In the genomic region with DNA sequence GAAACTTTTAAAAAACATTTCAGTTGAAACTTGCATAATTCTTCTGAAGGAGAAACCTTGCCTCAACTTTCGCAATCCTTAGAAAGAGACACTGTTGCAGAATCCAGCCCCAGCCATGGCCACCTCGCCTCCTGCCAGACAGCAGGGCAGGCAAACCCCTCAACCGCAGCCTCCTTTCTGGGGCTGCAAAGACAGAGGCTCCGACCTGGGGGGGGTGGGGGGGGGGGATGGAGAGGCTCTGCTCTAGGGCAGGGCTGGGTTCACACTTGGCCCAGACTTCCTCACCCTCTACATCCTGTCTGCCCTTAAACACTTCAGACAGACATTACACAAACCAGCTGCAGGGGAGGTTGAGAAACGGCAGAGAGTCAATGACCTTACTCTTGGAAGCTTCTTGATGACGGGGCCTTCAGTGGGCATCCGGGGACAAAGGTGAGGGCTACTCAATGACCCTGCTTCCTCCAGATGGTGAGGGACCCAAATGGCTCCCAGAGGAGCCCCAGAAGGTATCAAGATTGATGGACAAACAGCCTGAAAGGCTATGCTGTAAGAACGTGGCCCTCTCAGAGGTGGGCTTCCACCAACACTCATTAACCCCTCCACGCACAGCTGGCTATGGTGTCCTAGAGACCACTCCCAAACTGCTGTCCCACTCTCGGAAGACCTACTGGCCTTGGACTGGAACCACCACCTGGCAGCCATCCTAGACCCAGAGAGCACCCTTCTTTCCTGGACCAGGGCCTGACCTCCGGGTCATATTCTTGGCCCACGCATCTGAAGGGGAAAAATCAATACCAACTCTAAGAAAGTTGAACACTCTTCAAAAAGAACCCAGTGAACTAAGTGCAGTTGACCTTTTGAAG, we compare ENCODE assay signal across 8 mouse cellular contexts. TPM values are rescaled to one million over a fixed set of nuclear protein-coding genes. Genes with fewer than 3 reads are reported as not detected.
DNase-seq lines count a peak whose midpoint lies in the region; ATAC-seq and TF ChIP-seq lines count a peak whose summit lies in the region.

No protein-coding gene starts in this region.

- TF ChIP-seq EP300 in liver, postnatal 0 days (IDR thresholded peaks at IDR 0.05; ENCODE audit: low read depth): no peak

- intact Hi-C loops in heart, postnatal 10 days (cut with DNase I): loop anchor here (5.0 kb wide), 1 partner anchor 40 kb away; no protein-coding TSS in a partner anchor

- H3K4me1 ChIP-seq in liver, postnatal 0 days (ENCODE audit: insufficient read depth): peaks cover 76% of the 10 kb centered on the region
- H3K4me1 ChIP-seq in neural tube, embryonic 13.5 days (replicated peaks): peaks cover 95% of the 10 kb centered on the region

- no peak overlapping the region for H3K4me3 ChIP-seq in liver, postnatal 0 days (ENCODE audit: low read depth, low read length)
- 0 out of 2 replicates have a peak overlapping the region, but pooled peaks have one; percentile 5 for H3K4me3 ChIP-seq in neural tube, embryonic 13.5 days

- peak overlapping the region; percentile 41 for H3K27ac ChIP-seq in liver, postnatal 0 days (ENCODE audit: low read depth)
- peak overlapping the region; percentile 74; the same call in 1 of the 2 replicates for H3K27ac ChIP-seq in neural tube, embryonic 13.5 days (replicated peaks)

- H3K9ac ChIP-seq in liver, postnatal 0 days (replicated peaks): 0 out of 2 replicates have a peak overlapping the region, but pooled peaks have one; percentile 18
- H3K9ac ChIP-seq in neural tube, embryonic 13.5 days: no peak overlapping the region

- H3K9me3 ChIP-seq in liver, postnatal 0 days (ENCODE audit: low read length): no peaks in the 10 kb centered on the region
- H3K9me3 ChIP-seq in neural tube, embryonic 13.5 days: no peaks in the 10 kb centered on the region

- H3K36me3 ChIP-seq in liver, postnatal 0 days (replicated peaks; ENCODE audit: insufficient read depth, low read length): no peaks in the 10 kb centered on the region
- H3K36me3 ChIP-seq in neural tube, embryonic 13.5 days: no peaks in the 10 kb centered on the region

- ATAC-seq in liver, postnatal 0 days: peak; percentile 50
- no peak for ATAC-seq in neural tube, embryonic 13.5 days (ENCODE audit: low read depth)

- no peak for TF ChIP-seq CTCF in liver, postnatal 0 days (IDR thresholded peaks at IDR 0.05; ENCODE audit: low read depth)

- DNase-seq in heart, adult 18-20 months: peak; percentile 67 to 77
- DNase-seq in heart, postnatal 10 days: no peak
- peak; percentile 48 for DNase-seq in embryo, embryonic 11 days
- peak; percentile 80 for DNase-seq in induced T-regulatory cell, adult 2 months (ENCODE audit: low read depth)
- DNase-seq in liver, postnatal 0 days: peak; percentile 71
- no peak for DNase-seq in layer of hippocampus, adult 8-10 months (ENCODE audit: low spot score in 2 of 2)
- no peak for DNase-seq in layer of hippocampus, postnatal 25 days (ENCODE audit: extremely low spot score in 1 of 2, low spot score in 1 of 2)

- H3K27me3 ChIP-seq in liver, postnatal 0 days (ENCODE audit: insufficient read depth, low read length): no peaks in the 10 kb centered on the region
- H3K27me3 ChIP-seq in neural tube, embryonic 13.5 days: no peaks in the 10 kb centered on the region

- WGBS in liver, postnatal 0 days (ENCODE audit: insufficient replicate concordance): 31% methylated on average over 12 of the region's 12 CpGs
- WGBS in neural tube, embryonic 13.5 days: 52% methylated on average over 12 of the region's 12 CpGs

- peak overlapping the region; percentile 41 for H3K4me2 ChIP-seq in liver, postnatal 0 days (ENCODE audit: low read depth, low read length)
- peak overlapping the region; percentile 100 for H3K4me2 ChIP-seq in neural tube, embryonic 13.5 days

RNA-seq across cellular contexts. Expression of a gene that starts 4.9 kb away (rescaled TPM):
- 10 to 100 TPM; 48.6 to 50.2 TPM for total RNA-seq in heart, adult 18-20 months (2021)
- total RNA-seq in heart, postnatal 10 days (2021): 10 to 100 TPM; 89.2 to 89.6 TPM
- polyA plus RNA-seq in liver, postnatal 0 days (2015; fragmentation: Nextera tagmentation; extraction: Ambion mirVana): 3.5 and 3.7 TPM in 2 replicates
- 11.3 and 12.2 TPM in 2 replicates for polyA plus RNA-seq in neural tube, embryonic 13.5 days (2015; fragmentation: Nextera tagmentation; extraction: Ambion mirVana)
- 100 to 1,000 TPM; 122 to 130 (median 125) TPM for total RNA-seq in layer of hippocampus, adult 8-10 months (2022)
- total RNA-seq in layer of hippocampus, postnatal 25 days (2021): 100 to 1,000 TPM; 119 to 129 TPM

RNA-seq across cellular contexts. Expression of a gene that starts 32.1 kb away (rescaled TPM):
- total RNA-seq in heart, adult 18-20 months (2021): 10 to 100 TPM; 19.2 to 20.3 TPM
- 10 to 100 TPM; 25.7 to 28.2 TPM for total RNA-seq in heart, postnatal 10 days (2021)
- polyA plus RNA-seq in liver, postnatal 0 days (2015; fragmentation: Nextera tagmentation; extraction: Ambion mirVana): 23.1 and 24.7 TPM in 2 replicates
- polyA plus RNA-seq in neural tube, embryonic 13.5 days (2015; fragmentation: Nextera tagmentation; extraction: Ambion mirVana): 76.3 and 84.2 TPM in 2 replicates
- total RNA-seq in layer of hippocampus, adult 8-10 months (2022): 10 to 100 TPM; 24.1 to 35.0 (median 31.4) TPM
- 10 to 100 TPM; 29.2 to 36.6 TPM for total RNA-seq in layer of hippocampus, postnatal 25 days (2021)

Comparison
In these comparisons a context has a peak if more than half of its experiments do, and no peak if none do; other contexts are left out.
1. DNase-seq: peak in heart, adult 18-20 months (2 of 2), embryo, embryonic 11 days (single experiment), induced T-regulatory cell, adult 2 months (single experiment) and liver, postnatal 0 days (single experiment); none in heart, postnatal 10 days (0 of 2), layer of hippocampus, adult 8-10 months (0 of 2) and layer of hippocampus, postnatal 25 days (0 of 2).